Mouse (Mus musculus) left cerebral cortex, postnatal 36 days (tissue): ENCODE measurements at regions not wholly inside any gene's neighbourhood (a gene's known extent, or its start where the extent isn't known, plus 50 kb on each side); places are given as distances from the start of the nearest gene placed in this dataset.
A peak's percentile ranks its signal among the peaks of the same experiment; 100 is the strongest.

ENCODE experiments used
- DNase-seq, 2 experiments: peaks; one replicate each; pipeline ENCODE4 v3.0.0; 2021 to 2022; ENCODE audit warnings: low spot score in 2 of 2, mixed read lengths in 1 of 2
- intact Hi-C: fragments of 180-260 bp; cut with DNase I; formaldehyde crosslinking; loops from one replicate; pipeline ENCODE4 v1.15.1; 2025

DNA sequence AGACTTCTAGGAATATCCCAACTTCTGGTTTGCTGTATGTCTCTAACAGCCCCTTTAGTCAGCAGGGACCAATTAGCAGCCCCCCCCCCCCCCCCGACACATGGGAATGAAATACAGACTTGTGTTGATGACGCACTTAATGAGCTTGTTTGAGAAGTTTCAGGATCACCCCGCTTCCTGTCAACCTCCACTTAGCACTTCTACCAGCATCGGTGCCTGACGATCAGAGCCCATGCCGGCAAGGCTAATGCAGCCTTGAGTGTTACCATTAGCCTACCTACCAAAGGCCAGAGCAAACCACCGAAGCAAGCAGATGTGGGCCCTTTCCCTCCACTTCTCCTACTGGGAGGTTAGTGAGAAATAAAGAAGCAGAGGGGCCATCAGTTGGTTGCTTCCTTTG, 201.7 kb upstream of the Map3k7 start:
- intact Hi-C loops = no loop called here
- DNase-seq = no peak

DNA sequence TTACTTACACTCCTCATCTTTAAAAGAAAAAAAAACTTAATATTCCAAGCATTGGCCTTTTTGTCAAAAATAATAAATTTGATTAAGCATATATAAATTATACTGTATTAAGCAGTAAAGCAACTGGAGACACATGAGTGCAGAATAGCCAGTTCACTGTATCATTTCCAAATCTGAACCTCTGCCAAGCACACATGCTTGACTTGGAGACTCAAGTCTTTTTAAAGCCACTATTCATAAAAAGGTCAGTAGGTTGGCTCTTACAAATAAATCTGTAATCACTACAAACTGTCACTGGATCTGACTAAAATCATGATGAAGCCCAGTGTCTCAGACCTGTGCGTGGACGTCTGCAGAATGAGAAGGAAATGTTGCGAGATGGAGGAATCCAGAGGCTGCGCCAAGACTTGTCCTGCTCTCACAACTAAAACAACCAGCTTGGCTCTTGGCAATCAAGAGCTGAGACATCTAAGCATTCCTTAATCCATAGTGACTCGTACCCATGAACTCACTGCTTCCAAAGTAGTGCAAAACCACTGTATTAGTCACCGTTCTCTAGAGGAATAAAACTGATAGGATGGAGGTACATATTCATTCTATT, 195.8 kb upstream of the Map3k7 start:
- no peak for DNase-seq
- intact Hi-C loops = no loop called here

DNA sequence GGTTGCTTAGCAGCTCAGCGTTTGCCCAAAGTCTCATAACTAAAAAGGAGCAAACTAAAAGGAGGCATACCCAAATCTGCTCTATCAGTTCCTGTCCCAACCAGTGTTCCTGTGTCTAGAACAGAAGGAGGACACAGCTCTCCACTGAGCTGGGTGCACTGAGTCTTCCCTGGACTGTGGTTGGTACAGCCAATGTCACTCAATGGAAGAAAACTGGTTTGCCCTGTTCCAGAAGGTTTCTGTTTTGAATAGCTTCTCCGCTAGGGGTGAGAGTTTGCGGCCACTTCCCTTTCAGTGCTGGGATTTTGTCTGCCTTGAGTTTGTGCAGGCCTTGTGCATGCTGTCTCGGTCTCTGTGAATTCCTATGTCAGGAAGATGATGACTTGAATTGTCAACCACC, 194.6 kb upstream of the Map3k7 start:
- DNase-seq = no peak

DNA sequence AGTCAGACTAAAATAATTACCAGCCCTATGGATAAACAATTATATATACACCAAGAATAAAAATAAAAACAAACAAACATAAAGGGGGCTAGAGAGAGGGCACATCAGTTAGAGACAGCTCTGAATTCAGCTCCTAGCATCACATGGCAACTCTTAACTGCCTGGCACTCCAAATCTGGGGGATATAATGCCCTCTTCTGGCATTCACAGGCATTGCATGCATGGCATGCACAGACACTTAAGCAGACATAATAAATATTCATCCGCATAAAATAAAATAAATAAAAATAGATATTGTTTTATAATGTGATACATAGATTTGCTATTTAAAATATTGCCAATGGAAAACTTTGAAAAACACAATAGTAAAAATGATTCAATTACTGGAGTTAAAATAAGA, 177.6 kb upstream of the Map3k7 start:
- DNase-seq = no peak
- intact Hi-C loops = no loop called here

More for the DNA sequence above, 194.6 kb upstream of the Map3k7 start:
- intact Hi-C loops = no loop called here

DNA sequence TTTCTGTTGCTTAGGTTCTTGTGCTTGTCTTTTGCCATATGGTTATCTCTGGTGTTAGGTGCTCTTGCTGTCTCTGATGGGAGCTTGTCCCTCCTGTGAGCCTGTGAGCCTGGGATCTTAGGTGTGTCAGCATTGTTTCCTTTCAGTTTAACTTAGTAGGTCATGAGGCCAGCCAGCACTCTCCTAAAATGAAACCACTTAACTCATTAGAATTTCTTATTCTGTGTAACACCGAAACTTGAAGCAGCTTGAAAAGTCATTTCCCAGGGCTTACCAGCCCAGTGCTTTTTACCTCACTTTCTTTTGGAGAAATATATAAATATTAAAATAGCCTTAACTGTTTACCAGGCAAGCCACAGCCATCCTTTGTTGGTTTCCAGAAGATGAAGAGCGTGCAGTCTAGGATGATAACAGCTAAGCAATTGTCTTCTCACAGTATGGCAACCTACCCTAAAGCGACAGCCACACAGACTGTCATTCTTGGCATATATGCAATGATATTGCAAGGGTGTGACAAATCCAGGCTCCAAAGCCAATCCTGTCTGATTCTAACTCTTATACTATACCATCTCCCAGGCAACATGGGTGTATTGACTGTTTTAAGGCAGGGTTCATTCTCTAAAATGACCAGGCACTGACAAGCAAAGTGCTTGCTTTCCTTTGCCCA, 146.2 kb upstream of the Map3k7 start:
- no peak for DNase-seq
- intact Hi-C loops = no loop called here

DNA sequence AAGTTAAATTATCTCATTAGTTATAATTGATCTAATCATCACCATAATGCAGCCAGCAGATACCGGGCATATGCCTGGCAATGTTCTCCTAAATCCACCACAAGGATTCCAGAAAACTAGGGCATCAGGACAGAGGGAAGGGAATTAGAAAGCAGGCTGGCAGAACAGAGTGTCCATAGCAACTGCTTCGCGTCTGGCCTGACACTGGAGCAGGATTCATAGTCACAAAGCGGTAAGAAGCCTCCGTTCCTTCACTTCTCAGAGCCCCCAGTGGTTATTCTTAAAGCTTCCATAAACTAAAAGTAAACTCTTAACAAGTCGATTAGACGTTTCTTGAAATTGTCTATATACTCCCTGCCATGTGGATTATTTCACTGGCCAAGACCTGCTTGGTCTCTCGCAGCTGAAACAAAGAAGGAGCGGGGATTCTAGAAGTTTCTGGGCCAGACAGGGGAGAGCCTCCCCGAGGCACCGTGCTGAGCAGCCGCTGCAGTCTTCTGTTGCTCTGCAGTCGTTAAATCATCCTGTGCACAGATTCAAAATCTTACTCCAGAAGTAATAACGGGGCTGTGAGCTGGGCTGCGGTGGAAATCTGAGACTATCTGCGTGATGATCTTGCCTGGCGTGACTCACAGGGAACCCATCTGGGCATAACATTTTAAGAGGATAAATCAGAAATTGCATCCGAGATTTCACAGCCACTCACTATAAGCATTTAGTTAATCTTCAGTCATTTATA, 144.2 kb upstream of the Map3k7 start:
- intact Hi-C loops = no loop called here
- DNase-seq = peak in 1 of 2 experiments; percentile 19

DNA sequence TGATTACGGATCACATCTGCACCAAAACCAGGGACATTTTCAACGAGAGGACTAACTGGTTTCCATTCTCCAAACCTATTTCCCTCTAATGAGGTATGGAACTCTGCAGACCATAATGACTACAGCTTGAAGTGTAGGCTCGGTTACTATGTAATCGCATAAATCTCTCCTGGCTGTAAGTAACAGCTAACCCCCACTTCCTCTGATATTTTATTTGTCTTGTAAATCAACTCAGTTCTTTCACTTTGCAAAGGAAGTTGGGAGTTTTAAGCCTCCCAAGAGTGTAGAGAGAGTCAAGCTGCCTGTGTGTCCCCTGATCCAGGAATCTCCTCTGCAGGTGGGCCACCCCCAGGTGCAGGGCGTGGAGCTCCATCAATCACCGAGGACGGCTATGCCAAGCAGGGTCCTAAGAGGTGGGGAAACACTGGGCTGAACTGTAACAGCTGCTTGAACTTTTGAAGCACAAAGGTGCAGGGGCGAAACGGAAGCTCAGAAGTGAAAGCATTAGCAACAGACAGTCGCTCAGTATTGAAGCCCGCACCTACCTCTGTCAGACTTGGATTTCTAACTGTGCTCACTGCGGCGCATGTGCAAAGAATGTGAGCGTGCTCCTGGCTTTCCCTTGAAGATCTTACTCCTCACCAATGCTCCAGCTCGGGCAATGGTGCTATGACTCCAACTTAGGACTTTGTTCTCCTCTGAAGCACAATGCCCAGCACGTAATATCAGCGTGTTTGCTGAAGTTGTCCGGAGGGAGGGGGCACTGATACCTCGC, 140.1 kb upstream of the Map3k7 start:
- intact Hi-C loops = no loop called here
- DNase-seq = no peak

DNA sequence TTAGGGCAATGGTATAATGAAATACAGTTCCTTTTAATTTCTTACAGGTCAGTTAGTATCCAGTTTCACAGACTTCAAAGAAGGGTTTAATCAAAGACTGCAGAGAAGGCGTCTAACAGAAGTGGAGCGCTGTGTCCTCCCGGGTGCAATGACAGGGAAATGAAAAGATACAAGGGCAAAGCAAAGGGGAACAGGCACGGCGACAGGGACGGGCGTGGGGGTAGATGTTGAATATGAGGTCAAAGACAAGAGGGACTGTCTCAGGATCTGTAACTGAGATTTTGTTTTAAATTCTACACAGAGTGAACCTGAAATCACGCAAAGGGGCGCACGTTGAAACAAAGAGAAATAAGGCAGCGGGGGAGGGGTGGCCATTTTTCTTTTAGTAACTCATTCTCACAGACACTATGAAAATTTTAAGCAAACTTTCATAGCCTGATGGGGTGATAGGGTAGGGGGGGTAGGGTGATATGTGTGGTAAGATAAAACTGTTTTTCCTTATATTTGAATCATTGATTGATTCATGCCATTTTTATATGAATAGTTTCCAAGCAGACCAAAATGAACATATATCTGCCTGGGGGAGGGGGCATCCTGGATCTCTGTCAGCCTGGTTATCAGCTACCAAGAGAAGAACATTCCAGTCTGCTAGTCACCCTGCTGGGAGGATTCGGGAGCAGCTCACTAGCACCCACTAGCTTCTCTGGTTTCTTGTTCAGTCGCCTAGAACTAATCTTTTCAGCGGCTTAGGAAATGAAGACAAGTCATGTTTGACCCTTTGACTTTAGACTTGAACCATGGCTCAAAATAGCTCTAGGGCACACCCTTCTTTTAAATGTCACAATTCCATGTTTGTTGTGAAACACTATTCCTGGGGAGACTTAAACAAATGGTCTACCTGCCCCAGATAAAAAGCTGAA, 139.1 kb upstream of the Map3k7 start:
- intact Hi-C loops = no loop called here
- no peak for DNase-seq

DNA sequence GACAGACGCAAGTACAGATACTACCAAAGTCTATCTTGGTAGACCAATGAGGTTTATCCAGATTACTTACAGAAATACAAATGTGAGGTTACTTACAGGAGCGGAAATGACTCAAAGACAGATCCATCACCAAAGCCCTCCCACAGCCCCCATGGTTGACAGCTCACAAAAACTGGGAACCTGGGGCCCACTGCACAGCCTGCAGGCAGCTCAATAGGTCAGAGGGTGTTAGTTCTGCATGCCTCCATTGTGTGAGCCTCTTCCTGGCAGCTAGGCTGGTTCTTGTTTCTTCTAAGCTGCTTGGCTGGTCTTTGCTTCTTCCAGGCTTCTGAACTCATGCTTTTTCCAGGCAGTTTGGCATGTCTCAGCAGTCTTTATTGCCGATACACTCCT, 138.5 kb upstream of the Map3k7 start:
- DNase-seq = no peak
- intact Hi-C loops = no loop called here

DNA sequence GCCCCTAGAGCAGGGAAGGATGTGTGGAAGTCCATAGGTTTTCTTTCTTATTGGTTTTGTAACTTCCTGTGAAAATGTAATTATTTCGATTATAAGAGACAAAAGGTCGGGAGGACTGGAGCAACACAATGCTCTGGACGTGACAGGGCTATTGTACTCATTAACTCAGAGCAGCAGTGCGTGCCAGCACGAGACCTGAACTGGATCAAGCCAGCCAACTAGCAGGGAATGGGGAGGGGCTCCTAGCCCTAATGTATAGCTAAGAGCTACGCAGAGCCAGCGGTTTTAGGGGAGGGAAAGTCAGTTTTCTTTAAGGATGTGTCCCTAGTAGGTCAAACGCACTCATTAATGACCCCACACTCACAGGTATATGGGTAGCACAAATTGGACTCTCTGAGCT, 137.2 kb upstream of the Map3k7 start:
- intact Hi-C loops = no loop called here
- DNase-seq = no peak

DNA sequence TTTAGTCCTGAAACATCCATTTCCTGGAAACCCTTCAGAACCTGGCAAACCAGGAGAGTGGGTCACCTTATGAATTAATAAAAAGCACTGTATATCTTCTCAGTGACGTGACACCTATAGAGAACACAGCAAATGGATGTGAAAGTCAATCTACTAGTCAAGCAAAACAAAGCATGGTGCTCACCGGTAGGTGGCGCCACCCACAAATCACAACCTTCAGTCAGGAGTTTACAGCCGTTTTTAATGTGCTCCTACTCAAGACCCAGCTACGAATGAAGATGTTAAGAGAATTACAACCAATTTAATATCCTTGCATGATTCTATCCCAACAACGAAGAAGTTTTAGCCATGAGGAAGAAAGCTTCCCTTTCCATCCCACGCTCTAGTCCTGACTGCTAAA, 136.6 kb upstream of the Map3k7 start:
- intact Hi-C loops = no loop called here
- DNase-seq = no peak

DNA sequence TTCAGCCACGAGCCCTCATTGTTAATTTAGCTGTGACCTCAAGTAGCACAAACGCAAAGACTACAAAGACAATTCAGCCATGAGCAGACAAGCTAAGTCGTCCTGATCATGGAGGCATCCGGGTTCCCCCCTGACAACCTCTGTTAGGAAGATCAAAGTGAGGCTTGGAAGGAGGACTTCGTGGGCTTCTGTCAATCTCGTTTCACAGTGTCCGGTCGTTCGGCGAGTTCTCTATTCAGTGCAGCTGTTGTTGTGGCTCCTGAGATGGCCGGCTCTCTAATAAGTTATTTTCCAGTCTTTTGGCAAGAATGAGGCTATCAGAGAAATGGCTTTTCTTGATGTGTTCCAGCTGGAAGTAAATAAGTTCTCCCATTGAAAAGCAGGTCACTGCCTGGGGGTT, 133.7 kb upstream of the Map3k7 start:
- no peak for DNase-seq
- intact Hi-C loops = no loop called here

DNA sequence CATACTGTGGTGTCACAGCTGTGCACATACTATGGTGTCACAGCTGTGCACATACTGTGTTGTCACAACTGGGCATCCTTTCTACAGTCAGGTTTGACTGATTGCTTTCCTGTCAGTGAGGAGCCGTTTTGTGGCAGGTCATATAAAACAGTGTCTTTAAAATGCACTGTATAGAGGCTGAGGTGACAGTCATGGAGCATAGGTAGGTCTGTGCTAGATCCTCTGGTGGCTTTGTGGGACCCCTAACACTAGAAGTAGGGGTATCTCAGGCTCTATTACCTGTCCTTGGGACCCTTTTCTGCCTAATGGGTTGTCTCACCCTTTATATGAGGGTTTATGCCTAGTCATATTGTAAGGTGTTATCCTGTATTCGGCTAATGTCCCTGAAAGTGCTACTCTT, 132.4 kb upstream of the Map3k7 start:
- intact Hi-C loops = no loop called here
- no peak for DNase-seq

DNA sequence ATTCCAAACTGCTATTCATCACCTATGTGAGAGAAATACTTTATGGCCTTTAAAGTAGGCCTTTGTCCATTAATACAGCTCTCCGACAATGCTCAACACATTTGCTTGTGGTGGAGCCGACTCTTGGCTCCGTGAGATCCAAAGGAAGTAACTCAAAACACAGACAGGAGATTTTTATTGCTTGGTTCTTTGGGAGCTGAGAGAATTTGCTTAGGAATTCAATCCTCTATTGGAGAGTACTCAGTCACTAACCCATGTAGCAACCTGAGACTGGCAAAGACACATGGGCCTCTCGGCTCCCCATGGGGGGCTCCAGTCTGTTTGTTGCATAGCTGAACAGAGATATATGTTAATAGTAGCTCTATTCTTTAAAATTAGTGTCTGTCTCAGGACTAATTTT, 130.1 kb upstream of the Map3k7 start:
- intact Hi-C loops = no loop called here
- no peak for DNase-seq

DNA sequence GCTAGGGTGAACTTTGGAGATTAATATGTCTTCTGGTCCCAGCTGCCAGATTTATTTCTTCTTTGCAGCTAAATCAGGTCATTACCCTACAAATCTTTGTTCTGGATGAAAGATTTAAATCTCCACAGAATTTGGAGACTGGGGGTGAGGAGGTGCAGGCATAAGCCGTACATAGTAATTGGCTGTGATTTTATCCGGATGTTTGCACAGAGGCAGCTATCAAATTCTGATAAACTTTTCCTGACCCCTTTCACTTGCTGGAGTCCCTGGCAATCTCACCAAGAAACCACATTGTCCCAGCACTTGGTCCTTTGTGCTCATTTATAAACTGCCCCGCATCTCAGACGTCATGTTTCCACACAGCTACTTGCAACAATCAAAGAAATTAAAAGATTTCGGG, 128.8 kb upstream of the Map3k7 start:
- DNase-seq = no peak
- intact Hi-C loops = no loop called here

DNA sequence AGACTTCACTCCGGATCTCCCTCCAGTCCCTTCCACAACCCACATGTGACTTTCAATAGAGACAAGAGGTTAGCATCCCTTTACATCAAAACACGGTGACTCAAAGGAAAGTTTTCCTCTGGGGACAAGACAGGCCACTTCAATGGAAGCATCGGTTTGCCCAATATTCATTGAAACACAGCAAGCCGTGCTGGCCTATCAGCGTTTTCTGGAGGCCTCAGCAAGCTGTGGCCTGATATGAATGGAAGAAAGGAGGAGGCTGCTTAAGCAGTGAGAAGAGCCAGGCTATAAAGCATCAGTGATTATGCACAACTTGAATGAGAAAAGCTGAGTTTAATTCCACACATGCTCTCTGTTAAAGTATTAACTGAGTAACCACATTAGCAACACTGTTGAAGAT, 125.3 kb upstream of the Map3k7 start:
- intact Hi-C loops = no loop called here

DNA sequence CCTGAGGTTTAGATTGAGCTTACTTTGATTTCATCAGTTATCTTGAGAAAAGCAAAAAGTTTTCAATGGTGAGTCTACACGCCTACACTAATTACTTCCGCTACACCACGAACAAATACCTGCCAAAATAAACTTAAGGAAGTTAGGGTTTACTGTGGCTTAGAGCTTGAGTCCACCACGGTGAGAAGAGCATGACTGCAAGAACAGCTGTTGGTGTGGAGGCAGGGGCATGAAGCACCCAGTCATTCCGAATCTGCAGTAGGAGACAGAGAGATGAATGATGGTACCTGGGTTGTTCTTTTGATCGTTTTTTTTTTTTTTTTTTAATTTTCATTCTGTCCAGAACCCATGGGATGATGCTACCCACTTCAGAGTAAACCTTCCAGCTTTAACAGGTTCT, 114.1 kb upstream of the Map3k7 start:
- no peak for DNase-seq

More for the DNA sequence above, 125.3 kb upstream of the Map3k7 start:
- no peak for DNase-seq

DNA sequence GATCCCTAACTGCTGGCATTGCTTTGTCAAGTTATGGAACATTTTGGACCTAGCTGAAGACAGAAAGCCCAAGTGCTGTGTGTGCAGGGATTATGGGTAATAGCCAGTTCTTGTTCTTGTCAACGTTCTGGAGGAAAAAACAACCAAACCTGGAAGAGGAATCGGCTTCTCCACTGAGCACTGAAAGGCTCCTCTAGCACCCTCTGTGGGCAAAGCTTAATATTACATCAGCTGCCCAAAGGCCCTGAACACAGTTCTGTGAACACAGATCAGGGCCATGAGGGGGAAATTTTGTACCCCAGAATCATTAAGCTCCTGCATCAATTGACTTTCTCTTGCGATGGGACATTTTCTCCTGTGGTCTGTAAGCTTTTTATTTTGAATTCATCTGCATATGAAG, 112.9 kb upstream of the Map3k7 start:
- no peak for DNase-seq
- intact Hi-C loops = no loop called here

More for the DNA sequence above, 114.1 kb upstream of the Map3k7 start:
- intact Hi-C loops = no loop called here

DNA sequence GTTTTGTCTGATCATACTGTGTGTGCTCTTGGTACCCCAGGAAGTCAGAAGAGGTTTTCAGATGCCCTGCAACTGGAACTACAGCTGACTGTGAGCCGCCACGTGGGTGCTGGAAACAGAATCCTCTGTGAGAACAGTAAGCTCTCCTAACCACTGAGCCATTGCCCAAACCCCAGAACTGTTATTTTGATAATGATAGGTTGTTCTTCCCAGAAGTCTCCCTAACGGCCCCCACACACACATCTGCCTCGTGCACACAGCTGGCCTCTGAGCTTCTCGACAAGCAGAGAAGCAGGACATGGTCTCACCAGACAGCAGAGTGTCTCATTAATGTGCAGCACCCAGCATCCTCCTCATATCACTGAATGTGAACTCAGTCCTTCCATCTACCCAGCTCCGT, 110.0 kb upstream of the Map3k7 start:
- intact Hi-C loops = no loop called here
- DNase-seq = no peak
